Mouse (Mus musculus) embryonic facial prominence, embryonic 15.5 days (tissue): ENCODE results near the gene Msi2. TPM values are rescaled to one million over a fixed set of nuclear protein-coding genes. Genes with fewer than 3 reads are reported as not detected.
A peak's percentile ranks its signal among the peaks of the same experiment; 100 is the strongest.

Source experiments
- ATAC-seq: fragments of 200-750 bp; cut with Nextera tagmentation; 2 replicates; pipeline ENCODE4 v1.8.0; 2017; ENCODE audit warnings: low read depth, moderate TSS enrichment; ENCODE audit not compliant: insufficient number of reproducible peaks, low FRiP score, low TSS enrichment
- H3K27ac ChIP-seq: fragments of 300-500 bp; sonication (generic); replicated peaks from 2 replicates; pipeline ENCODE4 v1.5.1; 2015; ENCODE audit warnings: mild to moderate bottlenecking, inconsistent platforms
- H3K27me3 ChIP-seq: fragments of 300-500 bp; sonication (generic); 2 replicates; pipeline ENCODE4 v1.6.1; 2015; ENCODE audit warnings: inconsistent platforms
- H3K36me3 ChIP-seq: fragments of 300-500 bp; sonication (generic); 2 replicates; pipeline ENCODE4 v1.6.1; 2015; ENCODE audit warnings: mild to moderate bottlenecking, inconsistent platforms
- H3K4me1 ChIP-seq: fragments of 300-500 bp; sonication (generic); 2 replicates; pipeline ENCODE4 v1.6.1; 2015; ENCODE audit warnings: inconsistent platforms
- H3K4me2 ChIP-seq: fragments of 300-500 bp; sonication (generic); replicated peaks from 2 replicates; pipeline ENCODE4 v1.6.1; 2015; ENCODE audit warnings: mild to moderate bottlenecking, inconsistent platforms
- H3K4me3 ChIP-seq: fragments of 300-500 bp; sonication (generic); replicated peaks from 2 replicates; pipeline ENCODE4 v1.5.1; 2015; ENCODE audit warnings: mild to moderate bottlenecking, inconsistent platforms
- H3K9ac ChIP-seq: fragments of 300-500 bp; sonication (generic); 2 replicates; pipeline ENCODE4 v1.6.1; 2015; ENCODE audit warnings: inconsistent platforms
- H3K9me3 ChIP-seq: fragments of 300-500 bp; sonication (generic); replicated peaks from 2 replicates; pipeline ENCODE4 v1.6.1; 2016; ENCODE audit warnings: inconsistent platforms
- WGBS: fragments of 180-500 bp; shearing (Covaris S2); methylation state at CpG from one replicate; pipeline ENCODE4 v1.1.7; 2015; 5-methylcytosine and 5-hydroxymethylcytosine counted together
- polyA plus RNA-seq: library from polyadenylated mRNA; unstranded; fragments of >200 nt; fragmentation: Nextera tagmentation; extraction: Ambion mirVana; gene quantifications from 2 replicates; pipeline ENCODE4 v1.2.1, GENCODE M21; 2015

Msi2 gene
- polyA plus RNA-seq, 1 experiment from 2014 or later: 19.7 TPM

DNA sequence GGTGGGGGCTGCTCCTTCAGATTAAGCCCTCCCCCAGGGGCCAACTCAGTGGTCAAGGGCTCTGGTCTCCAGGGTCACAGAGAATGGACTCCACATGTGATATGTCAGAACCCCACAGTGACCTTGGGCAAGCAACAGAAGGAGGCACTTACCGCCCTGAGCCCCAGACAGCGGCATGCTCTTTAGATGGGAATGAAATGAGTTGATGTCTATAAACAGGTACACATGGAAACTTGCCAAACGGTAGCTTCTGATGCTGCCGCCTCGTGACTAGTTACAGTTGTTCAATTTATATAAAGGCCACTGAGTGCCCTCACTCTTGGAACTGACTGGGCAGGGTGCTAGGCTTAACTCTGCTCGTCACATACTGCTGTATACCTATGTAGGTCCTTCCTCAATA, 215.7 kb downstream of the Msi2 start:
- Histone ChIP-seq H3K4me3 (no peak overlapping the region), H3K36me3 (no peaks in the 10 kb centered on the region), H3K9ac (no peak overlapping the region), H3K4me2 (no peak overlapping the region), H3K27me3 (no peaks in the 10 kb centered on the region), H3K9me3 (no peaks in the 10 kb centered on the region), H3K27ac (no peak overlapping the region), H3K4me1 (peaks cover 27% of the 10 kb centered on the region)
- 59% methylated on average over 6 of the region's 6 CpGs for WGBS
- no peak for ATAC-seq

- H3K9ac ChIP-seq: no peak overlapping the region
Measured at GRCm38 (mm10) chr11:88498491-88498890, 219.8 kb downstream of the Msi2 start.

DNA sequence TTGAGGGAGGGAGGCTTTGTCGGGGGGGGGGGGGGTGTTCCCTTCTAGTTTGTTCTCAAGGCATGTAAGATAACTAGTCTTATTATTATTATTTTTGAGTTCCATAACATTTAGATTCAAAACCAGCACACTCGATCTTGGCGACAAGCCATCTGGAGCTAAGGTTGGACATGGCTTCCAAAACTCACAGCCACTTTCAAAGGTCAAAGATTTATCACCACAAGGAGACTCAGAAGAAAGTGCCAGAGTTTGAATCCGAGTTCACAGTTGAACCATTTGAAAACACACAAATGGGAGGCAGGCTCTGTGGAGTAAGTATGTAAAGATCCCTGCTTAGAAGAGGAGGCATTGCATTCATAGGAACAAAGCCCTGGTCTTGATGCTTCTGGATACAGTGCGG, 221.9 kb downstream of the Msi2 start:
- ATAC-seq: no peak
- WGBS: 86% methylated on average over 5 of the region's 5 CpGs
- H3K36me3 ChIP-seq: no peaks in the 10 kb centered on the region

More at GRCm38 (mm10) chr11:88498491-88498890, 219.8 kb downstream of the Msi2 start:
- Histone ChIP-seq H3K36me3 (no peaks in the 10 kb centered on the region), H3K9me3 (no peaks in the 10 kb centered on the region), H3K4me1 (0 out of 2 replicates have a peak, but pooled peaks cover 15% of the 10 kb centered on the region), H3K27me3 (no peaks in the 10 kb centered on the region), H3K4me2 (no peak overlapping the region), H3K27ac (no peak overlapping the region), H3K4me3 (no peak overlapping the region)
- ATAC-seq: no peak
- WGBS: 54% methylated on average over 7 of the region's 7 CpGs

GRCm38 (mm10) chr11:88495759-88496158, 222.6 kb downstream of the Msi2 start:
- H3K36me3 ChIP-seq: no peaks in the 10 kb centered on the region
- H3K4me2 ChIP-seq: no peak overlapping the region
- H3K27me3 ChIP-seq: no peaks in the 10 kb centered on the region
- H3K27ac ChIP-seq: no peak overlapping the region
- H3K4me3 ChIP-seq: no peak overlapping the region
- no peak for ATAC-seq
- H3K4me1 ChIP-seq: 0 out of 2 replicates have a peak, but pooled peaks cover 21% of the 10 kb centered on the region
- H3K9ac ChIP-seq: no peak overlapping the region
- no peaks in the 10 kb centered on the region for H3K9me3 ChIP-seq
- 78% methylated on average over 5 of the region's 5 CpGs for WGBS

More for the DNA sequence above, 221.9 kb downstream of the Msi2 start:
- H3K4me2 ChIP-seq: no peak overlapping the region
- 0 out of 2 replicates have a peak, but pooled peaks cover 21% of the 10 kb centered on the region for H3K4me1 ChIP-seq
- H3K27ac ChIP-seq: no peak overlapping the region
- no peak overlapping the region for H3K4me3 ChIP-seq
- H3K9ac ChIP-seq: no peak overlapping the region
- no peaks in the 10 kb centered on the region for H3K27me3 ChIP-seq
- H3K9me3 ChIP-seq: no peaks in the 10 kb centered on the region

- 79% methylated on average over 3 of the region's 3 CpGs for WGBS
- ATAC-seq: no peak
- H3K4me2 ChIP-seq: no peak overlapping the region
- H3K36me3 ChIP-seq: no peaks in the 10 kb centered on the region
- 0 out of 2 replicates have a peak, but pooled peaks cover 23% of the 10 kb centered on the region for H3K4me1 ChIP-seq
- H3K9me3 ChIP-seq: no peaks in the 10 kb centered on the region
- no peak overlapping the region for H3K27ac ChIP-seq
- H3K9ac ChIP-seq: no peak overlapping the region
- H3K27me3 ChIP-seq: no peaks in the 10 kb centered on the region
- no peak overlapping the region for H3K4me3 ChIP-seq
Measured at GRCm38 (mm10) chr11:88495018-88495417, 223.3 kb downstream of the Msi2 start.

- ATAC-seq: no peak
- Histone ChIP-seq H3K9ac (no peak overlapping the region), H3K4me1 (0 out of 2 replicates have a peak, but pooled peaks cover 32% of the 10 kb centered on the region), H3K4me2 (no peak overlapping the region), H3K27me3 (no peaks in the 10 kb centered on the region), H3K36me3 (no peaks in the 10 kb centered on the region), H3K27ac (no peak overlapping the region), H3K9me3 (no peaks in the 10 kb centered on the region), H3K4me3 (no peak overlapping the region)
- 78% methylated on average over 18 of the region's 18 CpGs for WGBS
Measured at GRCm38 (mm10) chr11:88493795-88494559, 224.3 kb downstream of the Msi2 start.

DNA sequence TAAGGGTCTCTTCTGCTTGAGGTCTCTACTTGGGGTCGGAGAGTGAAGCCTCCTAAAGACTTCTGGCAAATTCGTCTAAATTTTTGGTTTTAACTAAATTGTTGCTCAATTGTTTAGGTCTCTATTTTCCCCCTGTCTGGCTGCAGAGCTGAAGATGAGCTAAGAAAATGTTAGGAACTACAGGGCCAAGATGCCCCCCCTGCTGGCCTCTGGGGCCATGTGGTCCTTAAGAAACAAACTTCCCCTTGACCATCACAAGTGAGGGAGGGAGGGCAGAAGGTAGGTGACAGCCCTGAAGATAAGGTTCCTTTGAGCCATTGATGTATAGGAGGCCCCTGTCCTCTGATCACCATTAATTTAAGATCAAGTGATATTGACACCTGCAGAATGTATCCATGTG, 225.7 kb downstream of the Msi2 start:
- Histone ChIP-seq H3K4me3 (no peak overlapping the region), H3K4me2 (no peak overlapping the region), H3K27me3 (no peaks in the 10 kb centered on the region), H3K9me3 (no peaks in the 10 kb centered on the region), H3K36me3 (no peaks in the 10 kb centered on the region), H3K27ac (no peak overlapping the region), H3K4me1 (0 out of 2 replicates have a peak, but pooled peaks cover 28% of the 10 kb centered on the region), H3K9ac (no peak overlapping the region)
- no peak for ATAC-seq
- 77% methylated on average over 2 of the region's 2 CpGs for WGBS

- Histone ChIP-seq H3K9ac (no peak overlapping the region), H3K27me3 (no peaks in the 10 kb centered on the region), H3K4me1 (peaks cover 34% of the 10 kb centered on the region; the same call in 1 of the 2 replicates), H3K36me3 (no peaks in the 10 kb centered on the region), H3K4me3 (no peak overlapping the region), H3K27ac (no peak overlapping the region), H3K9me3 (no peaks in the 10 kb centered on the region), H3K4me2 (no peak overlapping the region)
- WGBS: 67% methylated on average over 4 of the region's 4 CpGs
- ATAC-seq: no peak
Measured at GRCm38 (mm10) chr11:88489985-88490384, 228.3 kb downstream of the Msi2 start.

GRCm38 (mm10) chr11:88488941-88489724, 229.2 kb downstream of the Msi2 start:
- no peaks in the 10 kb centered on the region for H3K36me3 ChIP-seq
- H3K4me1 ChIP-seq: peaks cover 36% of the 10 kb centered on the region; the same call in 1 of the 2 replicates
- no peak overlapping the region for H3K4me2 ChIP-seq
- no peaks in the 10 kb centered on the region for H3K9me3 ChIP-seq
- WGBS: 72% methylated on average over 17 of the region's 17 CpGs
- H3K9ac ChIP-seq: no peak overlapping the region
- 0 out of 2 replicates have a peak overlapping the region, but pooled peaks have one; percentile 11 for H3K27ac ChIP-seq
- no peak overlapping the region for H3K4me3 ChIP-seq
- no peaks in the 10 kb centered on the region for H3K27me3 ChIP-seq
- ATAC-seq: no peak

- WGBS: 79% methylated on average over 13 of the region's 13 CpGs
- Histone ChIP-seq H3K4me2 (no peak overlapping the region), H3K4me1 (peaks cover 36% of the 10 kb centered on the region; the same call in 1 of the 2 replicates), H3K4me3 (no peak overlapping the region), H3K9me3 (no peaks in the 10 kb centered on the region), H3K27ac (no peak overlapping the region), H3K9ac (no peak overlapping the region), H3K36me3 (no peaks in the 10 kb centered on the region), H3K27me3 (no peaks in the 10 kb centered on the region)
- no peak for ATAC-seq
Measured at GRCm38 (mm10) chr11:88488175-88488940, 230.0 kb downstream of the Msi2 start.

- Histone ChIP-seq H3K9me3 (no peaks in the 10 kb centered on the region), H3K27ac (no peak overlapping the region), H3K4me1 (peaks cover 52% of the 10 kb centered on the region), H3K4me2 (no peak overlapping the region), H3K4me3 (no peak overlapping the region), H3K36me3 (no peaks in the 10 kb centered on the region), H3K9ac (no peak overlapping the region), H3K27me3 (no peaks in the 10 kb centered on the region)
- 82% methylated on average over 1 of the region's 1 CpGs for WGBS
- ATAC-seq: 0 out of 2 replicates have a peak, but pooled peaks have one; percentile 66
Measured at GRCm38 (mm10) chr11:88485987-88486386, 232.3 kb downstream of the Msi2 start.
